Mouse (Mus musculus) liver, adult (tissue): ENCODE measurements around the gene Ess2.

Experiments
- GATA4 ChIP-seq: IDR thresholded peaks from 2 replicates; pipeline ENCODE4 v1.6.1; 2014; ENCODE audit warnings: mild to moderate bottlenecking, low read length; ENCODE audit not compliant: insufficient replicate concordance

Ess2 gene

GRCm38 (mm10) chr16:17889689-17890341 is 21.3 kb downstream of the Ess2 start:
- TF ChIP-seq GATA4: no peak

- no peak for TF ChIP-seq GATA4
These were observed 27.0 kb downstream of the Ess2 start for GRCm38 (mm10) chr16:17884116-17884515.

GRCm38 (mm10) chr16:17882196-17882595 is 29.0 kb downstream of the Ess2 start:
- TF ChIP-seq GATA4: no peak

GRCm38 (mm10) chr16:17879571-17879970 is 31.6 kb downstream of the Ess2 start:
- TF ChIP-seq GATA4: no peak

- TF ChIP-seq GATA4: no peak
These were observed 35.1 kb downstream of the Ess2 start for GRCm38 (mm10) chr16:17876096-17876495.

- TF ChIP-seq GATA4: no peak
These were observed 36.0 kb downstream of the Ess2 start for GRCm38 (mm10) chr16:17875174-17875573.

- TF ChIP-seq GATA4: no peak
These were observed 38.2 kb downstream of the Ess2 start for GRCm38 (mm10) chr16:17872995-17873394.

GRCm38 (mm10) chr16:17871248-17871647 is 39.9 kb downstream of the Ess2 start:
- no peak for TF ChIP-seq GATA4

- TF ChIP-seq GATA4: no peak
These were observed 45.4 kb downstream of the Ess2 start for GRCm38 (mm10) chr16:17865770-17866169.

GRCm38 (mm10) chr16:17865293-17865692 is 45.9 kb downstream of the Ess2 start:
- TF ChIP-seq GATA4: no peak

GRCm38 (mm10) chr16:17858592-17858991 is 52.6 kb downstream of the Ess2 start:
- no peak for TF ChIP-seq GATA4

- TF ChIP-seq GATA4: no peak
These were observed 54.0 kb downstream of the Ess2 start for GRCm38 (mm10) chr16:17857157-17857556.

- no peak for TF ChIP-seq GATA4
These were observed 57.9 kb downstream of the Ess2 start for GRCm38 (mm10) chr16:17853263-17853662.

GRCm38 (mm10) chr16:17851860-17852259 is 59.3 kb downstream of the Ess2 start:
- TF ChIP-seq GATA4: no peak

- TF ChIP-seq GATA4: no peak
These were observed 59.8 kb downstream of the Ess2 start for GRCm38 (mm10) chr16:17851331-17851730.
